Mouse (Mus musculus) limb, embryonic 11.5 days (tissue): ENCODE results near the gene Btbd3. TPM values are rescaled to one million over a fixed set of nuclear protein-coding genes. Genes with fewer than 3 reads are reported as not detected.

Experiments used
- ATAC-seq: fragments of 200-750 bp; cut with Nextera tagmentation; 2 replicates; pipeline ENCODE4 v1.8.0; 2017; ENCODE audit warnings: low read depth; ENCODE audit not compliant: insufficient number of reproducible peaks, low FRiP score, low TSS enrichment
- DNase-seq: peaks from one replicate; pipeline ENCODE4 v3.0.0-alpha.2; 2015; ENCODE audit warnings: low spot score
- H3K27ac ChIP-seq: fragments of 300-500 bp; sonication (generic); replicated peaks from 2 replicates; pipeline ENCODE4 v1.5.1; 2014; ENCODE audit warnings: low read depth, mild to moderate bottlenecking, low read length
- H3K27me3 ChIP-seq: fragments of 300-500 bp; sonication (generic); 2 replicates; pipeline ENCODE4 v1.6.1; 2014; ENCODE audit warnings: mild to moderate bottlenecking, low read length, mixed read lengths; ENCODE audit not compliant: control insufficient read depth, insufficient read depth
- H3K36me3 ChIP-seq: fragments of 300-500 bp; sonication (generic); 2 replicates; pipeline ENCODE4 v1.6.1; 2014; ENCODE audit warnings: mild to moderate bottlenecking, low read length, moderate library complexity, mixed read lengths; ENCODE audit not compliant: control insufficient read depth, insufficient read depth
- H3K4me1 ChIP-seq: fragments of 300-500 bp; sonication (generic); 2 replicates; pipeline ENCODE4 v1.6.1; 2014; ENCODE audit warnings: low read length, mixed read lengths; ENCODE audit not compliant: control insufficient read depth, insufficient read depth
- H3K4me2 ChIP-seq: fragments of 300-500 bp; sonication (generic); 2 replicates; pipeline ENCODE4 v1.6.1; 2014; ENCODE audit warnings: low read depth, mild to moderate bottlenecking, moderate library complexity; ENCODE audit not compliant: severe bottlenecking
- H3K4me3 ChIP-seq: fragments of 300-500 bp; sonication (generic); 2 replicates; pipeline ENCODE4 v1.5.1; 2014; ENCODE audit warnings: low read depth, low read length
- H3K9ac ChIP-seq: fragments of 300-500 bp; sonication (generic); 2 replicates; pipeline ENCODE4 v1.6.1; 2014; ENCODE audit warnings: mild to moderate bottlenecking, low read length
- H3K9me3 ChIP-seq: fragments of 300-500 bp; sonication (generic); 2 replicates; pipeline ENCODE4 v1.6.1; 2016; ENCODE audit warnings: low read length; ENCODE audit not compliant: control insufficient read depth
- WGBS: fragments of 180-500 bp; shearing (Covaris S2); extraction: QIAGEN DNeasy Blood & Tissue Kit; methylation state at CpG from one replicate; pipeline ENCODE4 v1.1.7; 2014; 5-methylcytosine and 5-hydroxymethylcytosine counted together
- polyA plus RNA-seq: library from polyadenylated mRNA; unstranded; fragments of >200 nt; fragmentation: Nextera tagmentation; extraction: Ambion mirVana; gene quantifications from 2 replicates; pipeline ENCODE4 v1.2.1, GENCODE M21; 2014

The Btbd3 gene
- polyA plus RNA-seq, 1 experiment from 2014 or later = 18.8 TPM

DNA sequence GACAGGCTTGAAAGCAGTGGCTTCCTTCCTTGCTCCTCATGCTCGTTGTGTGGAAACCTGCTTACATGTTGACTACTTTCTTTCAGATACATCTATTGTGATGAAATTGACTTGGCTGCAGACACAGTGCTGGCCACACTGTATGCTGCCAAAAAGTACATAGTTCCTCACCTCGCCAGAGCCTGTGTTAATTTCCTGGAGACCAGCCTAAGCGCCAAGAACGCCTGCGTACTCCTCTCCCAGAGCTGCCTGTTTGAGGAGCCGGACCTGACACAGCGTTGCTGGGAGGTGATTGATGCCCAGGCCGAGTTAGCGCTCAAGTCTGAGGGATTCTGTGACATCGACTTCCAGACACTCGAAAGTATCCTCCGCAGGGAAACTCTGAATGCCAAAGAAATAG, 27.0 kb downstream of the Btbd3 start:
- 96% methylated on average over 12 of the region's 12 CpGs for WGBS
- H3K9me3 ChIP-seq = no peaks in the 10 kb centered on the region

DNA sequence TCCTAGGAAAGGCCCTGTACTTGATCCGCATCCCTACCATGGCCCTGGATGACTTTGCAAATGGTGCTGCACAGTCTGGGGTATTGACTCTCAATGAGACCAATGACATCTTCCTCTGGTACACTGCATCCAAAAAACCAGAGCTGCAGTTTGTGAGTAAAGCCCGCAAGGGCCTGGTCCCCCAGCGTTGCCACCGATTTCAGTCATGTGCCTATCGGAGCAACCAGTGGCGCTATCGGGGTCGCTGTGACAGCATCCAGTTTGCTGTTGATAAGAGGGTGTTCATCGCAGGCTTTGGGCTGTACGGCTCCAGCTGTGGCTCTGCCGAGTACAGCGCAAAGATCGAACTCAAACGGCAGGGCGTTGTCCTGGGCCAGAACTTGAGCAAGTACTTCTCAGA, 27.5 kb downstream of the Btbd3 start:
- Histone ChIP-seq H3K9me3 (no peaks in the 10 kb centered on the region), H3K27ac (no peak overlapping the region), H3K36me3 (peaks cover 9% of the 10 kb centered on the region), H3K4me2 (no peak overlapping the region), H3K4me1 (peaks cover 13% of the 10 kb centered on the region), H3K9ac (no peak overlapping the region), H3K4me3 (no peak overlapping the region), H3K27me3 (no peaks in the 10 kb centered on the region)
- no peak for ATAC-seq
- 92% methylated on average over 15 of the region's 15 CpGs for WGBS
- DNase-seq = no peak

More for the DNA sequence above, 27.0 kb downstream of the Btbd3 start:
- no peak overlapping the region for H3K27ac ChIP-seq
- no peak overlapping the region for H3K9ac ChIP-seq
- H3K4me2 ChIP-seq = no peak overlapping the region
- DNase-seq (no peak), ATAC-seq (no peak)
- H3K4me1 ChIP-seq = peaks cover 13% of the 10 kb centered on the region
- H3K27me3 ChIP-seq = no peaks in the 10 kb centered on the region
- no peak overlapping the region for H3K4me3 ChIP-seq
- peaks cover 9% of the 10 kb centered on the region for H3K36me3 ChIP-seq

DNA sequence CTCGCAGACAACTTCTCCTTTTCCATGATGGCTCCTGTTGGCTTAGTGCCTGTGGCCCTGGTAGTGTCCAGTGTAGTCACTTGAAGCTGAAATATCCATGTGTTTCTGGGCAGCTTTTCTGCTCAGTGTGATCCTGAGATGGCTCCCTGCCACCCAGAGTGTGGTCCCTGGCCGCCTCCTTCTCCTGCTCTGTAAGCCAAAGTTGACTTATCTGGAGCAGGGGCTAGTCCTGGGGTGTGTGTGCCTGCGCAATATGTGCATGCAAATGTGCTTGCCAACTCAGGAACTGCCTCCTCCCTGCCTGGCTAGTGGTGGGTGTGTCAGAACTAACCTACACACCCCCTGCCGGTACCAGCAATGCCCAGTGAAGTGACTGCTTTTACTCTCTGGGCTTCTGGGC, 29.4 kb downstream of the Btbd3 start:
- 98% methylated on average over 4 of the region's 4 CpGs for WGBS
- H3K4me2 ChIP-seq = no peak overlapping the region
- H3K27me3 ChIP-seq = no peaks in the 10 kb centered on the region
- no peaks in the 10 kb centered on the region for H3K4me1 ChIP-seq
- H3K27ac ChIP-seq = no peak overlapping the region
- no peaks in the 10 kb centered on the region for H3K9me3 ChIP-seq
- no peak overlapping the region for H3K9ac ChIP-seq
- peaks cover 9% of the 10 kb centered on the region for H3K36me3 ChIP-seq
- DNase-seq (no peak), ATAC-seq (no peak)
- H3K4me3 ChIP-seq = no peak overlapping the region

DNA sequence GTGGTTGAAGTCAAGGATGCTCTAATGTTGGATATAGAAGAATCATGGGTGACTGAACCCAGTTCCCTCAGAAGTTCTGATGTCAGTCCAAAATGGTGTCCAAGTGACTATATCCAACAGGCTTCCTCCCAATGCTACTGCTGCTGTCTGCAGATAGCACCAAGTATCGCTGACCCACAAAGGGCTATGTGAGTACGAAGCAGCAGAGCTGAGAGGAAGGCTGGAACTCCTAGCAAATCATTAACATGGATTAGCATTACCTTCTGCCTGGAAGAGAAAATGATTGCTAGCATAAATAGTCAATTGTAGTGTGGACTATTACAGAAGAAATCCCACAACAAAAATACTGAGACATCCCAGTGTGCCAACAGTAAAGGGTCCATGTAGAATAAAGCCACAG, 33.8 kb downstream of the Btbd3 start:
- Histone ChIP-seq H3K36me3 (0 out of 2 replicates have a peak, but pooled peaks cover 3% of the 10 kb centered on the region), H3K27ac (no peak overlapping the region), H3K27me3 (no peaks in the 10 kb centered on the region), H3K4me1 (no peaks in the 10 kb centered on the region), H3K4me3 (no peak overlapping the region), H3K4me2 (no peak overlapping the region), H3K9me3 (no peaks in the 10 kb centered on the region), H3K9ac (no peak overlapping the region)
- no peak for DNase-seq
- WGBS = 100% methylated on average over 2 of the region's 2 CpGs
- ATAC-seq = no peak

DNA sequence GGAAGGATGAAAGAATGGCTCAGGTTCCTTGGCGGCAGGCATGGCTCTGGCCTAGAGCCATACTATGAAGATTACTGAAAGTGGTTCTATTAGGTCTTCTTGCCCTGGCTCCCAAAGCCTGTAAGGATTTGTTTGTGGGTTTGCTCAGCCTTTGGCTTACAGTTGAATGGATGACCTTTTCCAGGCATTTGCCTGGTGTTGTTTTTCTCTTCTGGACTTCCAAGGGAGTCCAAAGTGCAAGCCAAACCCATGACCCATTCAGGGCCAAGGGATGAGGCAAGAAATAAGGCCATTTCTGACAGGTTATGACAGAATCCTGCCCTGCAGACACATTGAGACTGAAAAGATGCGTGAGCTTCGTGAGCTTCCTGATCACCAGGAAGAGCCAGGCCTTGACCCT, 37.9 kb downstream of the Btbd3 start:
- Histone ChIP-seq H3K9ac (no peak overlapping the region), H3K4me1 (no peaks in the 10 kb centered on the region), H3K27me3 (no peaks in the 10 kb centered on the region), H3K9me3 (no peaks in the 10 kb centered on the region), H3K27ac (no peak overlapping the region), H3K4me3 (no peak overlapping the region), H3K36me3 (no peaks in the 10 kb centered on the region), H3K4me2 (no peak overlapping the region)
- DNase-seq (no peak), ATAC-seq (no peak)
- 79% methylated on average over 3 of the region's 3 CpGs for WGBS

DNA sequence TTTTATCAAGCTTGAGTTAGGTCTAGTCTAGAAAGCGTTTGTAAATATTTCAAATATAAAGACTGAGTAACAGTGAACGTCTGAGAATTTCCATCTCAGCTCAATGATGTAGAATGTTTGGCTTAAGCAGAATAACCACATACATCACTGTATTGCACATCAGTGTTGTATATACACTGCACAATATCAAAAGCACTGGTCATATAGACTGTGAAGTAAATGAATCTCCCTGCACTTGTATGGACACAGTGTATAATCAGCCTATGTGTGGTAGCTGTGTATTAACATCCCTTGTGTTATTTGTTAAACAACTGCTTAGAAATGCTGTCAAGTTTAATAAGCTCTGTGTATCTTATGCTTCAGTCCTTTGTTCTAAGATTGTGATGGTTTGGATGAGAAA, 49.9 kb downstream of the Btbd3 start:
- Histone ChIP-seq H3K4me1 (no peaks in the 10 kb centered on the region), H3K27me3 (no peaks in the 10 kb centered on the region), H3K9me3 (no peaks in the 10 kb centered on the region), H3K27ac (no peak overlapping the region), H3K9ac (no peak overlapping the region), H3K4me3 (no peak overlapping the region), H3K36me3 (no peaks in the 10 kb centered on the region), H3K4me2 (no peak overlapping the region)
- DNase-seq (no peak), ATAC-seq (no peak)
- WGBS = 89% methylated on average over 2 of the region's 2 CpGs

DNA sequence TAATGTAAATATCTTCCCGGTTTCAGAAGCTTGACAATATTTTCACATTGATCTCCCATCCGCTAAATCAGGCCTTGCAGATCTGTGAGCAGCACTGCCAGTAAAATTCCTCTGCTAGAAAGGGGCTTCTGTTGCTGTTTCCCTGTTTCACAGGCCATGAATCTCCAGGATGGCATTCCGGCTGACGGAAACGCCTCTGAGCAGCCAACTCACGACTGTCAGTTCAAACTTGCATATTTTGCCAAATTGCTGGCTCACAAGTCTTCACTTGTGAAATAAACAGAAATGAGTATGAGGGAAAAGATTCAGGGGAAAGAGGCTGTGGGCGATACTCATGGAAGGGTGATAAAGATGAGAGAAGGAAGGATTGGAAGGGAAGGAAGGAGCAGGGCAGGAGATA, 59.3 kb downstream of the Btbd3 start:
- no peak overlapping the region for H3K4me2 ChIP-seq
- DNase-seq = no peak
- H3K36me3 ChIP-seq = no peaks in the 10 kb centered on the region
- no peak for ATAC-seq
- no peaks in the 10 kb centered on the region for H3K9me3 ChIP-seq
- H3K9ac ChIP-seq = no peak overlapping the region
- no peaks in the 10 kb centered on the region for H3K4me1 ChIP-seq
- H3K27ac ChIP-seq = no peak overlapping the region
- no peak overlapping the region for H3K4me3 ChIP-seq
- H3K27me3 ChIP-seq = no peaks in the 10 kb centered on the region
- 68% methylated on average over 7 of the region's 7 CpGs for WGBS

DNA sequence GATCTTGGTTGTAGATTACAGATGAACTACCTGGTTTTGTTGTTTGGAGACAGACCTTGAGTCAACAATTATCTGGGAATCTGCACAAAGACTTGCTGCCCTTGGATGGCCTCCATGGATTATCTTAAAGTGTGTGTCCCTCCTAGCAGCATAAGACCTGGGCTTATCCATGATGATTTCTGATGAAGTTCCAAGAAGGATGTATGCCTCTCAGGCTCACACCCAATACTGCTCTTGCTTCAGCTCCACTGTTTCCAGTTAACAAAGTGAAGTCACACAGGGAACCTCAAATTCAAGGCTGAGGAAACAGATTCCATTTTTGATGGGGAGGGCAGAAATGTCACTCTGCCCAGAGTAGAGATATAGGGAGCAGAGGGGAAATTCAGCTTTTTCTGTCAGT, 64.0 kb downstream of the Btbd3 start:
- no peaks in the 10 kb centered on the region for H3K9me3 ChIP-seq
- DNase-seq (no peak), ATAC-seq (no peak)
- H3K27me3 ChIP-seq = no peaks in the 10 kb centered on the region
- H3K27ac ChIP-seq = no peak overlapping the region
- H3K4me3 ChIP-seq = no peak overlapping the region
- no peaks in the 10 kb centered on the region for H3K36me3 ChIP-seq
- H3K9ac ChIP-seq = no peak overlapping the region
- H3K4me2 ChIP-seq = no peak overlapping the region
- H3K4me1 ChIP-seq = no peaks in the 10 kb centered on the region

DNA sequence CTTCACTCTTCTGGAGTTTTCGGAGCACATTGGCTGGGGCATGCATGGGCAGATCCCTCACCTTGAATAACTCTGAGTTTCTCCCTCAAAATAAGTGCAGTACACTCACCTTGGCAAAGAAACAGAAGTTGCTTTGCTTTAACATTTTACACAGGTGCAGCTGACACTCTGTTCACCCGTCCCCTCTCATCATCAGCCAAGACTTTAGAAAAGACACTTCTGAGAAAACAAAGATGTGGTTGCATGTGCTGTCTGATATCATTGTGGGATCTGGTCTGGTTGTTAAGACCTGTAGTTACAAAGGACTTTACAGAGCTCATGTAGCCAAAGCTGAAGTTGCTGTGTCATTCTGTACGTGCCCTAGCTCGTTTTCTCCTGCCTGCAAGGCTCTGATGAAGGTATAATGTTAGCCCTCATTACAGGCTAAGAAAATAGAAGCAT, 64.7 kb downstream of the Btbd3 start:
- H3K4me3 ChIP-seq = no peak overlapping the region
- 76% methylated on average over 4 of the region's 4 CpGs for WGBS
- no peaks in the 10 kb centered on the region for H3K36me3 ChIP-seq
- H3K4me1 ChIP-seq = no peaks in the 10 kb centered on the region
- H3K4me2 ChIP-seq = no peak overlapping the region
- H3K27ac ChIP-seq = no peak overlapping the region
- DNase-seq (no peak), ATAC-seq (no peak)
- no peak overlapping the region for H3K9ac ChIP-seq
- H3K9me3 ChIP-seq = no peaks in the 10 kb centered on the region
- no peaks in the 10 kb centered on the region for H3K27me3 ChIP-seq
